Mouse (Mus musculus): ENCODE data around the gene A630076J17Rik. TPM values are rescaled to one million over a fixed set of nuclear protein-coding genes. Genes with fewer than 3 reads are reported as not detected.

Gene A630076J17Rik
- not detected for polyA plus RNA-seq (2015; fragmentation: Illumina TruSeq; extraction: RNeasy Lipid Tissue Mini Kit (QIAGEN cat#74804); ENCODE audit: insufficient read depth, low read depth, low replicate concordance)

DNA sequence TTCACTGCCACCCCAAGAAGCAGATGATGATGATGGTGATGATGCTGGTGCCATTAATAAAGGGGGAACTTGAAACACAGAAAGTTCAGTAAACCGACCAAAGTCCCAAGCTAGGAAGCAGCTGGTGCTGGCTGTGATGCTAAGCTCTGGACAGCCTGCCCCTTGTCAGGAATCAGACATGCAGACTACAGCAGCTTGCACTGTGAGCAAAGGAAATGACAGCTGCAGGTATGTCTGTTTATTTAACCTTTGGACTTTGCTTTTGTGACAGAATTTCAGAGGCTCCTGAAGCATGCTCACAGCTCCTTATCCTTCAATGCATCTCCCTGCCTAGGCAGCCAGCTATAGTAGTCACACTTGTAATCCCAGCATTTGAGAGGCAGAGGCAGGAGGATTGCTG is at the start of gene A630076J17Rik:
A630076J17Rik (plus strand) TSS at position 88 of the 400 bp plus-strand sequence.

GRCm38 (mm10) chr3:107182756-107183155 is 47.7 kb upstream of the A630076J17Rik start, which contains the start of gene Kcna10:
Gene Kcna10 (plus strand): TSS chr3:107183056.

DNA sequence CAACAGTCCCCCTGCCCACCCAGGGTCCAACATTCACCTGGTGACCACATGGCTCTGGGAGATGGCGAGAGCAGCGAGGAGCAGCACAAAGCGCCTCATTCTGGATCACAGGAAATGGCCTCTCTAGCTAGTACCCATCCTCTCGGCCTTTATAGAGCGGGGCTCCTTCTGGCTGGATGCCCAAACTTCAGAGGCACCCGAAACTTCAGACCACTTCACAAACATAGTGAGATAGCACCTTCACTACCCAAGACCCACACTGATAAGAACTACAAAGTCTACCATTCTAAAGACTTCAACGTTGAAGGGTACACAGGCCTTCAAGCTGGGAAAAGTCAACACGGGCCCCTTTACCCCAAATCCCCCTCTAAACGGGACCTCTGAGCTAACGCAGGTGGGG is 8.8 kb upstream of the A630076J17Rik start, which contains the start of gene Cym:
Cym (minus strand) TSS at position 125 of the 400 bp plus-strand sequence.

DNA sequence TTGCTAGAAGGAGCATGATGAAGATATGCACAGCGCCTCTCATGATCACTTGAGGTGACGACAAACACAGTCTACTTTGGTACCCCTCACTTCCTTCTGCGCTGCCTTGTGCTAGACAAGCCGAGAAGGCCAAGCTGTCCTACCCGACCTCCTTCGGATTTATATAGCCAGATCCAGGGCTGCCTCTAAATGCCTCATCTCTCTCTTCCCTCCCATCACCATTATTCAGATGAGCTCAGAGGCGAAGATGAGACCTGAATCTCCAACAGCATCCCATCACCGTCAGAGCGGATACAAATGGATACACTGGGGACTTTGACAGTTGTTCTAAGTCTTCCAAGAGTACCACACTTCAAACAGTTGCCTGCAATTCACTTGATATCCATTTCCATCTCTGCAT is 9.2 kb downstream of the A630076J17Rik start, which contains the start of gene Prok1:
Prok1 (minus strand) TSS at position 101 of the 400 bp plus-strand sequence.

GRCm38 (mm10) chr3:107278479-107279269 is 48.3 kb downstream of the A630076J17Rik start, which contains the start of gene Lamtor5:
Gene Lamtor5 (plus strand): TSS chr3:107278858.

Other genes starting within 250 kb of the A630076J17Rik start
- not detected for gene Kcna3, start 194.4 kb upstream of the A630076J17Rik start, polyA plus RNA-seq (2015; fragmentation: Illumina TruSeq; extraction: RNeasy Lipid Tissue Mini Kit (QIAGEN cat#74804); ENCODE audit: insufficient read depth, low read depth, low replicate concordance)
- gene Kcna2, start 129.5 kb upstream of the A630076J17Rik start, polyA plus RNA-seq (2015; fragmentation: Illumina TruSeq; extraction: RNeasy Lipid Tissue Mini Kit (QIAGEN cat#74804); ENCODE audit: insufficient read depth, low read depth, low replicate concordance): 1.1 TPM
- not detected for gene Kcna10, start 47.6 kb upstream of the A630076J17Rik start, polyA plus RNA-seq (2015; fragmentation: Illumina TruSeq; extraction: RNeasy Lipid Tissue Mini Kit (QIAGEN cat#74804); ENCODE audit: insufficient read depth, low read depth, low replicate concordance)
- not detected for gene Cym, start 8.9 kb upstream of the A630076J17Rik start, polyA plus RNA-seq (2015; fragmentation: Illumina TruSeq; extraction: RNeasy Lipid Tissue Mini Kit (QIAGEN cat#74804); ENCODE audit: insufficient read depth, low read depth, low replicate concordance)
- not detected for gene Prok1, start 9.1 kb downstream of the A630076J17Rik start, polyA plus RNA-seq (2015; fragmentation: Illumina TruSeq; extraction: RNeasy Lipid Tissue Mini Kit (QIAGEN cat#74804); ENCODE audit: insufficient read depth, low read depth, low replicate concordance)
- 20.9 TPM for gene Lamtor5, start 48.2 kb downstream of the A630076J17Rik start, polyA plus RNA-seq (2015; fragmentation: Illumina TruSeq; extraction: RNeasy Lipid Tissue Mini Kit (QIAGEN cat#74804); ENCODE audit: insufficient read depth, low read depth, low replicate concordance)
- 0.57 TPM for gene Slc16a4, start 60.6 kb downstream of the A630076J17Rik start, polyA plus RNA-seq (2015; fragmentation: Illumina TruSeq; extraction: RNeasy Lipid Tissue Mini Kit (QIAGEN cat#74804); ENCODE audit: insufficient read depth, low read depth, low replicate concordance)
- 2.5 TPM for gene Rbm15, start 103.1 kb downstream of the A630076J17Rik start, polyA plus RNA-seq (2015; fragmentation: Illumina TruSeq; extraction: RNeasy Lipid Tissue Mini Kit (QIAGEN cat#74804); ENCODE audit: insufficient read depth, low read depth, low replicate concordance)
- not detected for gene Kcnc4, start 228.9 kb downstream of the A630076J17Rik start, polyA plus RNA-seq (2015; fragmentation: Illumina TruSeq; extraction: RNeasy Lipid Tissue Mini Kit (QIAGEN cat#74804); ENCODE audit: insufficient read depth, low read depth, low replicate concordance)